9 mouse cellular contexts compared by ENCODE assay signal in the genomic region with DNA sequence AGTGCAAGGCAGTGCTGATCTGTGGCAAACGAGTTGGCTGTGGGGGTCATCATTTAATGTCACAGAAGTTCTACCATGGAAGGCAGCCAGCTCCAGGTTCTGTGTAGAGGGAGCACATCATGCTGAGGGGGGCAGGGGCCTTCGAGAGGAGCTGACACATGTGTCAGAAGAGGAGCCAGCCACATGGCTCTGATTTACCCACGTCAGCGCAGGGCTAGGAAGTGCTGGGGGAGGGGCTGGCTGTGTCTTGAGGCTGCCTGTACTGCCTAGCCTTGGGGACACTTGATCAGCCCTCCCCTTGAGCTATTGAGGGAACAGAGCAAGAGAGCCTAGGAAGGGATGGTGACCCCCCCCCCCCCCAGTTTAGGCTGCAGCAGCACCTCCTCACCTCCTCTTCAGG.
DNase-seq lines count a peak whose midpoint lies in the region; ATAC-seq and TF ChIP-seq lines count a peak whose summit lies in the region.
"Had no signal": no experiment of that assay in that cellular context is flagged by ENCODE, and none has a peak within 500 bp of the region (broad histone marks: within the 10 kb centered on the region; RNA-seq: fewer than 3 reads in every experiment).

No protein-coding gene starts in this region.

- no peak overlapping the region for H3K4me3 ChIP-seq in lung, embryonic 14.5 days (ENCODE audit: low read depth, low read length)
- no peak overlapping the region for H3K4me3 ChIP-seq in embryonic facial prominence, embryonic 10.5 days
- no peak overlapping the region for H3K4me3 ChIP-seq in limb, embryonic 12.5 days (replicated peaks)

- H3K9me3 ChIP-seq in lung, embryonic 14.5 days (ENCODE audit: low read depth, low read length): no peaks in the 10 kb centered on the region
- H3K9me3 ChIP-seq in embryonic facial prominence, embryonic 10.5 days: no peaks in the 10 kb centered on the region
- H3K9me3 ChIP-seq in limb, embryonic 12.5 days: no peaks in the 10 kb centered on the region

- peak; percentile 81 for ATAC-seq in lung, embryonic 14.5 days (ENCODE audit: insufficient read depth)
- peak; percentile 79; the same call in 1 of the 2 replicates for ATAC-seq in limb, embryonic 12.5 days (ENCODE audit: insufficient number of reproducible peaks, insufficient read depth, low FRiP score, low TSS enrichment, low read depth)

- no peaks in the 10 kb centered on the region for H3K36me3 ChIP-seq in lung, embryonic 14.5 days (ENCODE audit: insufficient read depth)
- H3K36me3 ChIP-seq in embryonic facial prominence, embryonic 10.5 days (replicated peaks): no peaks in the 10 kb centered on the region
- H3K36me3 ChIP-seq in limb, embryonic 12.5 days: no peaks in the 10 kb centered on the region

- TF ChIP-seq CTCF in lung, embryonic 14.5 days (IDR thresholded peaks at IDR 0.05; ENCODE audit: low read depth): no peak

- no peaks in the 10 kb centered on the region for H3K27me3 ChIP-seq in lung, embryonic 14.5 days (ENCODE audit: insufficient read depth, low read length)
- no peaks in the 10 kb centered on the region for H3K27me3 ChIP-seq in embryonic facial prominence, embryonic 10.5 days (replicated peaks; ENCODE audit: low read depth, poor library complexity, severe bottlenecking)
- H3K27me3 ChIP-seq in limb, embryonic 12.5 days: no peaks in the 10 kb centered on the region

- H3K27ac ChIP-seq in lung, embryonic 14.5 days (ENCODE audit: low read depth): no peak overlapping the region
- peak overlapping the region; percentile 49 for H3K27ac ChIP-seq in embryonic facial prominence, embryonic 10.5 days (replicated peaks)
- 0 out of 2 replicates have a peak overlapping the region, but pooled peaks have one; percentile 41 for H3K27ac ChIP-seq in limb, embryonic 12.5 days

- no peak overlapping the region for H3K4me2 ChIP-seq in lung, embryonic 14.5 days
- no peak overlapping the region for H3K4me2 ChIP-seq in limb, embryonic 12.5 days
- H3K4me2 ChIP-seq: midbrain, embryonic 11.5 days had no signal

- WGBS in lung, embryonic 14.5 days: 10% methylated on average over 4 of the region's 4 CpGs
- 30% methylated on average over 4 of the region's 4 CpGs for WGBS in embryonic facial prominence, embryonic 10.5 days
- whole genome bisulfite sequencing in limb, embryonic 12.5 days: 8% methylated on average over 4 of the region's 4 CpGs

- H3K4me1 ChIP-seq in lung, embryonic 14.5 days (ENCODE audit: insufficient read depth): peaks cover 9% of the 10 kb centered on the region; the same call in 1 of the 2 replicates
- peaks cover 66% of the 10 kb centered on the region for H3K4me1 ChIP-seq in embryonic facial prominence, embryonic 10.5 days
- H3K4me1 ChIP-seq in limb, embryonic 12.5 days (replicated peaks): peaks cover 37% of the 10 kb centered on the region

- DNase-seq in gastrocnemius, adult 18-20 months (ENCODE audit: low spot score): peak; percentile 38
- DNase-seq in gastrocnemius, postnatal 25 days: no peak
- peak; percentile 73 for DNase-seq in lung, embryonic 14.5 days
- no peak for DNase-seq in lung, adult 18-20 months
- DNase-seq in embryonic facial prominence, embryonic 10.5 days (ENCODE audit: low spot score): peak; percentile 76
- DNase-seq in cerebellum, adult 11 months: no peak
- no peak for DNase-seq in urinary bladder, postnatal 10 days (ENCODE audit: low spot score)

- H3K9ac ChIP-seq in lung, embryonic 14.5 days: no peak overlapping the region
- H3K9ac ChIP-seq in limb, embryonic 12.5 days (replicated peaks): no peak overlapping the region

Comparison
In these comparisons a context has a peak if more than half of its experiments do, and no peak if none do; other contexts are left out.
1. DNase-seq: peak in gastrocnemius, adult 18-20 months (single experiment), lung, embryonic 14.5 days (single experiment) and embryonic facial prominence, embryonic 10.5 days (single experiment); none in gastrocnemius, postnatal 25 days (single experiment), lung, adult 18-20 months (0 of 2), cerebellum, adult 11 months (single experiment) and urinary bladder, postnatal 10 days (single experiment).